Mouse (Mus musculus) mature B cell (primary cell): ENCODE data around the gene Cxcl2.

ENCODE experiments used
- in situ Hi-C: fragments of 300-500 bp; cut with MboI; formaldehyde crosslinking; loops from 2 replicates; pipeline ENCODE4 v1.14.3; 2019

Cxcl2 gene

GRCm38 (mm10) chr5:90894231-90894630 is 9.4 kb upstream of the Cxcl2 start:
- in situ Hi-C loops = no loop called here

DNA sequence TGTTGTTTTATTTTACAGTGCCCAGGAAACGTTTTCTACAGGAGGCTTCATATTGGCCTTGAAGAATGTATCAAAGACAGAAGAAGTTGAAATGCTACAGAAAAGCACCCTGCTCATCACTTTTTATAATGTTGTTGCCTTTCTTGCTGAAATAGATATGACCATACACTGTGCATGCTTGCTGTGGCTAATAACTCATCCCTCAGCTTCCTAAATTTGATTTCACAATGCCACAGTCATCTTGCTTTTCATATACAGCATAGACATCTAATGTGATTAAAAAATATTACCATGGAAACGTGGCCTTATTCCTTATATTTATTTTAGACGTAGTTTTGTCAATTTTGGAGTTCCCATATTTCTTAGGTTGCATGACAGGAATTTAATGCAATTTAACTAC is 6.2 kb upstream of the Cxcl2 start:
- in situ Hi-C loops = no loop called here

- in situ Hi-C loops = no loop called here
Measured at GRCm38 (mm10) chr5:90899308-90899707, 4.4 kb upstream of the Cxcl2 start.

DNA sequence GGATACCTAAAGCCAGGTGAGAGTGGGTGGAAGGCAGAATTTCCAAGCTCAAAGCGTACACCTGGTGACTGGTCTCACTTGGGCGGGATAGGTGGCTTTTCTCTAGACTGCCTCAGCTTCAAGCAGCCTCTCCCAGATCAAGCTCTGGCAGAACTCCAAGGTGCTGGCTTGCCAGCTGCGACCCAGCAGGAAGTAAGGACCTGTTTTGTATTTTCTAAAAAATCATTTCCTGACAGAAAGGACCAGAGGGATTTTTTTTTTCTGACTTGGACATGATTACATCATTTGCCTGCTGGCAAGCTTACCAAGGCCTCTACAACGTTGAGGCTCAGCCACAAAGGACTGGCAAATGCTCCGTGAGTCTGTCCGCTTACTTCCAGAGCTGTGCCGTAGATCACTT is 3.5 kb upstream of the Cxcl2 start:
- in situ Hi-C loops = no loop called here

GRCm38 (mm10) chr5:90900688-90901087 is 3.0 kb upstream of the Cxcl2 start:
- in situ Hi-C loops = no loop called here

DNA sequence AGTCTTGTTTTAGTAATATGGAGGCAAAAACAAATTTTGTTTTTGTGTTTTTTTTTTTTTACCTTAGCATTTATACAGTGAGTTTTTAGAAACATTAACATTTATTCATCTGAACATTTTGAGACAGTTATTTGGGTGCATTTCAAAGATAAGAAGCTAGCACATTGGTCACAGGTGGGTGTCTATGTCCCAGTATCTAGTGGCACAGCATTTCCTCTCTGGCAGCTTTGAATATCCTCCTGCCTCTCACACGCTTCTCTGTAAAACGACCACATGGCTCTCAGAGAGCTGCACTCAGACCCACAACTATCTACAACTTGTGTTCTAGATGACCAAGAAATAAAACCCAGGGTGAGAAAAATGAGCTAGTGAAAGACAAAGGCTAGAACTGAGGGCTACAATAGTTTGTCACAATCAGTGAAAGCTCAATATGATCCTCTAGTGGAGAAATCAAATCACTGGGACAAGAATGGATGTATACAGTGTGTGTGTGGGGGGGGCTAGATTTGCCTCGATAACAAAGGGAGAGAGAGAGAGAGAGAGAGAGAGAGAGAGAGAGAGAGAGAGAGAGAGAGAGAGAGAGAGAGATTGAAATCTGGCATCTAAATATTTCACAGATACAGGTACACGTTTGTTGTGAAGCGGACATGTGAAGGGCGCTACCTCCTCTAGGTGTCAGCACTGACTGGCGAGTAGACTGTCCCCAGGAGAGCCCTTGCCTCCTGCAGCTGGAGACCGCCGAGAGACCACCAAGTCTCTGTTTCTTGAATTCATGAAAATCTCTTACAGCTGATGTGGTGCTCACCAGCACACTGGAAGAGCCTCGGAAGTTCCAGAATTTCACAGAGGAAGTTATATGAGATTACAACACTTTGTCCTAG is 1.1 kb upstream of the Cxcl2 start:
- in situ Hi-C loops = no loop called here

DNA sequence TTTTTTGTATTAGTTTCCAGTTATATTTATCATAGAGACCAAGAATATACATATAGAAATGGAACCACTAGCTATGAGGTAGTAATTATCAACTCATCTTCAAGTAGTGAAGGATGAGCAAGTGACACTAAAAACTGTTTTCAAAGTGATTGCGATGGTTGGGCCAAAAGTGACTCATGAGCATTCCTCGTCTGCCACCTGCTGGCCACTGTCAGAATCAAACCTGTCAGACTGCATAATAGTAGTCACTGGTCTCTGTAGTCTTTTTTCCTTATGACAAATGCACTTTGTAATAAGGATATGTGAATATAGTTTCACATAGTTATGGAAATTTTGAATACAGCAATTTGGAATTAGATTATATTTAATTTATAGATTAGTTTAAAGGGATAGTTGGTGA is 5.3 kb downstream of the Cxcl2 start:
- in situ Hi-C loops = no loop called here

- in situ Hi-C loops = no loop called here
Measured at GRCm38 (mm10) chr5:90919495-90919894, 15.8 kb downstream of the Cxcl2 start.

- in situ Hi-C loops = no loop called here
Measured at GRCm38 (mm10) chr5:90922958-90923357, 19.3 kb downstream of the Cxcl2 start.

DNA sequence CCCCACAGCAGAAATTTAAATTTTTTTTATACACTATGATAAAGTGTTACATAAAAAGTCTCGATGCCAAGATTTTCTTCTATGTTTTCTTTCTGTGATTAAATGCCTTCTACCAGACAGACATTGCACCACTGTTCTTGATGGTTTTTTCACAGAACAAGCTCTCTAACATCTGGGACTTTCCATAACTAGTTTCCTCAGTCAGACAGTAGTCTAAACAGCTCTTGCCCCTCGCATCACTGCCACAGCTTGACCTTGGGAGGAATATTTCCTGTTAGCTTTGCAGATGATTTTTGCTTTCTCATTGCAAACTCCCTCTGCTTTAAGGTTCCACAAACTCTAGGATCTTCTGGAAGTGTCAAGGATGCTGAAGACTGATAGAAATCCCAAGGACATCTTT is 26.9 kb downstream of the Cxcl2 start:
- in situ Hi-C loops = loop anchor here (25.0 kb wide), 2 partner anchors 268 to 1057 kb away; partner anchors contain the start of gene Odaph

- in situ Hi-C loops = loop anchor here (25.0 kb wide), 2 partner anchors 269 to 1056 kb away; partner anchors contain the start of gene Odaph
Measured at GRCm38 (mm10) chr5:90930971-90931851, 27.5 kb downstream of the Cxcl2 start, which contains the start of gene Mthfd2l. Gene Mthfd2l (plus strand): TSS chr5:90931117.

- in situ Hi-C loops = loop anchor here (25.0 kb wide), 2 partner anchors 270 to 1055 kb away; partner anchors contain the start of gene Odaph
Measured at GRCm38 (mm10) chr5:90931911-90932310, 28.2 kb downstream of the Cxcl2 start.

- in situ Hi-C loops = loop anchor here (25.0 kb wide), 2 partner anchors 274 to 1051 kb away; partner anchors contain the start of gene Odaph
Measured at GRCm38 (mm10) chr5:90936706-90937105, 33.0 kb downstream of the Cxcl2 start.

GRCm38 (mm10) chr5:90945453-90945852 is 41.8 kb downstream of the Cxcl2 start:
- in situ Hi-C loops = loop anchor here (25.0 kb wide), 2 partner anchors 283 to 1042 kb away; partner anchors contain the start of gene Odaph

GRCm38 (mm10) chr5:90949499-90949898 is 45.8 kb downstream of the Cxcl2 start:
- in situ Hi-C loops = loop anchor here (25.0 kb wide), 2 partner anchors 287 to 1038 kb away; partner anchors contain the start of gene Odaph

DNA sequence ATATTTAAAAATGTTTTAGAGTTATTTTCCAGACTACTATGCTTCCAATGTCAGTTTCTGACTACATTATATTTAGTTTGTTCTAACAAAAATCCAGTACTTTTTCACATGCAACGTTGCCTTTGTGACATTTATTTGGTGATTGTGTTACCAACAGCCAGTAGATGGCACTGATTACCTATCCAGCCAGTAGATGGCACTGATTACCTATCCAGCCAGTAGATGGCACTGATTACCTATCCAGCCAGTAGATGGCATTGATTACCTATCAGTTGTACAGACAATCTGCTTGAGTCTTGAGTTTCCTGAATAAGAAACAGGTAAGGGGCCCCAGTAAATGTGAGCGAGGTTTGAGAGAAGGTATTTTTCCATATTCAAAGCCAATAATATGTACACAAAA is 47.8 kb downstream of the Cxcl2 start:
- in situ Hi-C loops = no loop called here

DNA sequence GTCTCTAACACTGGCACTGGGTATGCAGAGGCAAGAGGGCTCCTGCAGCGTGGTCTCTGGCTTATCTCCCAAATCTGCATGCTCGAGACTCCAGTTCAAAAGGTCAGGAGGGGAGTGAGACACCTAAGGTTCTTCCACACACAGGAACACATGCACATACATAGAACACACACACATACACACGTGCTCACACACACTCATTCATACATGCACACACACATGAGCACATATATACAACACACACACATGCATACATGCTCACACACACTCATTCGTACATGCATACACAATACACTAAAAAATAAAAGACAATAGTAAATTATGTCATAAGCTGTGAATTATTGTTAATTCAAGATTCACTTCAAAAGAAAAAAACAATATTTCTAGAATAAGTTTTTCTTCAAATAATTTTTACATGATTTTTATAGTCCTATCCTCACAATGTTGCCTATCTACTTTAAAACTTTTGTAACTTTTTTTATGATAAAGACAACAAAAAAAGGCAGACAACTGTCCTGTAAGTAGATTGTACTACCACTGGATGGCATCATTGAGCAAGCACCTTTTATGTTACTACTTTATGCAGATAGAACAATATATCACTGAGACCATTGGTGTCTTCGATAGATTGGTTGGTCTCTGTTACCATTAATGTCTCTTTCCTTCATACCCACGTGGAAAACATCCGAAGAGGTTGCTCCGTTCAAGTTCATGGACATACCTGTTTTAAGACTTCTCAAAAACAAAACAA is 49.2 kb downstream of the Cxcl2 start:
- in situ Hi-C loops = no loop called here
